Mouse (Mus musculus) small intestine, adult 2 months (tissue): ENCODE data around the gene Tpm4.

Source experiments
- CTCF ChIP-seq: fragments of 200-500 bp; IDR thresholded peaks from 2 replicates; pipeline ENCODE4 v1.5.1; 2012; ENCODE audit warnings: low read depth, mild to moderate bottlenecking, control low read depth, inconsistent platforms, low read length, moderate library complexity, mixed read lengths; ENCODE audit not compliant: insufficient replicate concordance, insufficient read length; ENCODE audit errors: extremely low read depth
- POLR2A ChIP-seq: fragments of 200-500 bp; IDR thresholded peaks from 2 replicates; pipeline ENCODE4 v1.6.1; 2012; ENCODE audit warnings: low read depth, mild to moderate bottlenecking, control low read depth, inconsistent platforms, low read length, moderate library complexity

- TF ChIP-seq POLR2A (no peak), CTCF (no peak)
Measured at GRCm38 (mm10) chr8:72153382-72153781, 18.6 kb downstream of the Tpm4 start.
